Mouse (Mus musculus) ES-E14 (cell line): ENCODE measurements at regions not wholly inside any gene's neighbourhood (a gene's known extent, or its start where the extent isn't known, plus 50 kb on each side); places are given as distances from the start of the nearest gene placed in this dataset.

ENCODE experiments used
- CHD2 ChIP-seq: IDR thresholded peaks from 2 replicates; pipeline ENCODE4 v1.6.1; 2014; ENCODE audit warnings: mild to moderate bottlenecking, low read depth, low read length, inconsistent platforms
- HCFC1 ChIP-seq: IDR thresholded peaks from 2 replicates; pipeline ENCODE4 v1.6.1; 2012; ENCODE audit warnings: low read length, inconsistent platforms, borderline replicate concordance; ENCODE audit not compliant: insufficient read depth
- MAFK ChIP-seq: IDR thresholded peaks from 2 replicates; pipeline ENCODE4 v1.6.1; 2014; ENCODE audit warnings: mild to moderate bottlenecking, low read depth, low read length, inconsistent platforms; ENCODE audit not compliant: insufficient read depth
- ZNF384 ChIP-seq: IDR thresholded peaks from 2 replicates; pipeline ENCODE4 v1.6.1; 2012; ENCODE audit warnings: low read depth, low read length, inconsistent platforms

GRCm38 (mm10) chr12:10600111-10600510 is 209.5 kb downstream of the Rdh14 start:
- TF ChIP-seq HCFC1 (no peak), MAFK (no peak), CHD2 (no peak), ZNF384 (no peak)
